8 mouse cellular contexts compared by ENCODE assay signal in the genomic region with DNA sequence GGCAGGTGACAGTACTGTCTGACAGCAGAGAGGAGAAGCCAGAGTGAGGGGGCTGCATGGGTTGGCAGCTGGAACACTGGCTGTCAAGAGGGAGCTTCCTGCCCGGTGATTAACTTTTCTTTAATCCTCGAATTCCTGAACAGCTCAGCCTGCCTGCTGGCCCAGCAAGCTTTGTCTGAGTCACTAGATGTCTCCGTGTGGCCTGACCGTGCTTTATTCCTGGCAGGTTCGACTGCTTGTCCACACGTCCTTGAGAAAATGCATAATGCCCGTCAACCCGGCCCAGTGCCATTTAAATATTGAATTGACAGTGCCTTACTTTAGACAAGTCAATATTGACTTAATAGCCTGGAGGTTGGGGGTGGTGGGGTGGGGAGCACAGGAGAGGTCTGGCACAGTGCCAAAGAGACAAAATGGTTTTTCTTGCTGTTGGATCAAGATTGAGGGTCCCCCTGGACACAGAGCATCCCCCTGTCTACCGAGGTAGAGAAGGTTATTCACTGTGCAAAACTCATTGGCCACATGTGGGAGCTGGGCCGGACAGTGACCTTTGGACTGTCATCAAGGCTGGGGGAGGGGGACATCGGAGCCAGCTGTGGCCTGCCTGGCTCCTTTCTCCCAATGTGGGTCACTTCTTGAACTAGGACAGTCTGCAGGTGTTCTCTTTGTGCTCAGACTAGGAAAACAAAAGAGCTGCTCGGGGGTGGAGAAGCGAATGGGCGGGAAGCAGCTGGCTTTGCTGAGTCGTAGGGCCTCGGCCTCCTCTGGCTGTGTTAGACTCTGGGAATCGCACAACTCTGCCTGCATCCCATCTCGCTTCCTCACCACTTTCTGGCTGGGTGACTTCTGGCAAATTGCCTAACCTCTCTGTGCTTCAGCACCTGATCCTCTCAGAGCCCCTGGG. TPM values are rescaled to one million over a fixed set of nuclear protein-coding genes. Genes with fewer than 3 reads are reported as not detected.
DNase-seq lines count a peak whose midpoint lies in the region; ATAC-seq and TF ChIP-seq lines count a peak whose summit lies in the region.

No protein-coding gene starts in this region.

- no peaks in the 10 kb centered on the region for H3K36me3 ChIP-seq in heart, embryonic 12.5 days
- no peaks in the 10 kb centered on the region for H3K36me3 ChIP-seq in hindbrain, embryonic 14.5 days (replicated peaks; ENCODE audit: control insufficient read depth, insufficient read depth)
- H3K36me3 ChIP-seq in liver, embryonic 12.5 days: no peaks in the 10 kb centered on the region
- H3K36me3 ChIP-seq in thymus, adult 2 months (ENCODE audit: control insufficient read depth, insufficient read depth, low read length): no peaks in the 10 kb centered on the region

- 33% methylated on average over 18 of the region's 18 CpGs for WGBS in heart, embryonic 12.5 days
- 5% methylated on average over 18 of the region's 18 CpGs for WGBS in hindbrain, embryonic 14.5 days
- 47% methylated on average over 18 of the region's 18 CpGs for WGBS in liver, embryonic 12.5 days (ENCODE audit: insufficient replicate concordance)
- 79% methylated on average over 18 of the region's 18 CpGs for WGBS in thymus, adult 2 months

- DNase-seq in heart, adult 8-10 months (ENCODE audit: low spot score): no peak
- peak; percentile 74 for DNase-seq in embryo, embryonic 10 days (ENCODE audit: low spot score)
- DNase-seq in hindbrain, embryonic 14.5 days (ENCODE audit: low spot score): peak; percentile 63
- DNase-seq in skeletal muscle tissue, adult 2 months (ENCODE audit: low read depth, low spot score): peak; percentile 45
- no peak for DNase-seq in spleen, postnatal 36 days (ENCODE audit: low spot score in 2 of 2)
- DNase-seq in thymus, adult 2 months: no peak

- no peak for ATAC-seq in heart, embryonic 12.5 days (ENCODE audit: insufficient number of reproducible peaks, low FRiP score)
- no peak for ATAC-seq in hindbrain, embryonic 14.5 days (ENCODE audit: low FRiP score)
- no peak for ATAC-seq in liver, embryonic 12.5 days

- 0 out of 2 replicates have a peak overlapping the region, but pooled peaks have one; percentile 4 for H3K27ac ChIP-seq in heart, embryonic 12.5 days (ENCODE audit: poor library complexity, severe bottlenecking)
- peak overlapping the region; percentile 38 for H3K27ac ChIP-seq in hindbrain, embryonic 14.5 days
- H3K27ac ChIP-seq in liver, embryonic 12.5 days: peak overlapping the region; percentile 23; the same call in 1 of the 2 replicates
- H3K27ac ChIP-seq in thymus, adult 2 months (ENCODE audit: control insufficient read depth, insufficient read depth, low read length): no peak overlapping the region

- no peak overlapping the region for H3K4me3 ChIP-seq in heart, embryonic 12.5 days
- no peak overlapping the region for H3K4me3 ChIP-seq in hindbrain, embryonic 14.5 days (replicated peaks; ENCODE audit: low read length)
- no peak overlapping the region for H3K4me3 ChIP-seq in liver, embryonic 12.5 days
- H3K4me3 ChIP-seq in thymus, adult 2 months (ENCODE audit: control insufficient read depth, insufficient read depth, low read length): no peak overlapping the region

- no peaks in the 10 kb centered on the region for H3K9me3 ChIP-seq in heart, embryonic 12.5 days (replicated peaks)
- H3K9me3 ChIP-seq in hindbrain, embryonic 14.5 days (ENCODE audit: control insufficient read depth, low read length): no peaks in the 10 kb centered on the region
- H3K9me3 ChIP-seq in liver, embryonic 12.5 days (replicated peaks): no peaks in the 10 kb centered on the region

- no peak overlapping the region for H3K9ac ChIP-seq in heart, embryonic 12.5 days
- no peak overlapping the region for H3K9ac ChIP-seq in hindbrain, embryonic 14.5 days
- no peak overlapping the region for H3K9ac ChIP-seq in liver, embryonic 12.5 days

- no peak for TF ChIP-seq POLR2A in thymus, adult 2 months (IDR thresholded peaks at IDR 0.05; ENCODE audit: control insufficient read depth, extremely low read depth, insufficient read depth, low read length, poor library complexity)

- no peak for TF ChIP-seq CTCF in thymus, adult 2 months (IDR thresholded peaks at IDR 0.05; ENCODE audit: borderline replicate concordance, control insufficient read depth, extremely low read depth, insufficient read depth, low read length, poor library complexity)

- H3K4me2 ChIP-seq in heart, embryonic 12.5 days: peak overlapping the region; percentile 25
- H3K4me2 ChIP-seq in hindbrain, embryonic 14.5 days (replicated peaks): no peak overlapping the region
- H3K4me2 ChIP-seq in liver, embryonic 12.5 days: 0 out of 2 replicates have a peak overlapping the region, but pooled peaks have one; percentile 8

- H3K27me3 ChIP-seq in heart, embryonic 12.5 days (replicated peaks): peaks cover 2% of the 10 kb centered on the region; the same call in 1 of the 2 replicates
- H3K27me3 ChIP-seq in hindbrain, embryonic 14.5 days (ENCODE audit: control insufficient read depth, insufficient read depth, low read length): no peaks in the 10 kb centered on the region
- H3K27me3 ChIP-seq in liver, embryonic 12.5 days (replicated peaks): peaks cover 7% of the 10 kb centered on the region
- no peaks in the 10 kb centered on the region for H3K27me3 ChIP-seq in thymus, adult 2 months (ENCODE audit: control insufficient read depth, insufficient read depth, low read length)

- peaks cover 32% of the 10 kb centered on the region for H3K4me1 ChIP-seq in heart, embryonic 12.5 days (replicated peaks)
- peaks cover 27% of the 10 kb centered on the region for H3K4me1 ChIP-seq in hindbrain, embryonic 14.5 days (replicated peaks; ENCODE audit: control insufficient read depth, insufficient read depth, low read length)
- H3K4me1 ChIP-seq in liver, embryonic 12.5 days: 0 out of 2 replicates have a peak, but pooled peaks cover 11% of the 10 kb centered on the region
- 0 out of 2 replicates have a peak, but pooled peaks cover 3% of the 10 kb centered on the region for H3K4me1 ChIP-seq in thymus, adult 2 months (replicated peaks; ENCODE audit: control insufficient read depth, insufficient read depth, low read length)

RNA-seq across cellular contexts. Expression of gene Plekha1, which starts 30.3 kb away (rescaled TPM):
- polyA plus RNA-seq in heart, embryonic 12.5 days (2016; fragmentation: Nextera tagmentation; extraction: Ambion mirVana): 54.6 and 56.2 TPM in 2 replicates
- 10 to 100 TPM; 36.3 to 39.0 (median 38.1) TPM for total RNA-seq in heart, adult 8-10 months (2022)
- polyA plus RNA-seq in hindbrain, embryonic 14.5 days (2014; fragmentation: Nextera tagmentation; extraction: Ambion mirVana): 53.6 and 63.1 TPM in 2 replicates
- 10.3 and 11.0 TPM in 2 replicates for polyA plus RNA-seq in liver, embryonic 12.5 days (2016; fragmentation: Nextera tagmentation; extraction: Ambion mirVana)
- polyA plus RNA-seq in thymus, adult 2 months (2012; rRNA removed): 23.1 and 23.7 TPM in 2 replicates

Comparison
In these comparisons a context has a peak if more than half of its experiments do, and no peak if none do; other contexts are left out.
1. DNase-seq: peak in embryo, embryonic 10 days (single experiment), hindbrain, embryonic 14.5 days (single experiment) and skeletal muscle tissue, adult 2 months (single experiment); none in heart, adult 8-10 months (single experiment), spleen, postnatal 36 days (0 of 2) and thymus, adult 2 months (single experiment).